Mouse (Mus musculus) ES-E14 (cell line): ENCODE measurements around the gene Kmt5c. TPM values are rescaled to one million over a fixed set of nuclear protein-coding genes. Genes with fewer than 3 reads are reported as not detected.
"Not testable (repeated sequence)": the region's sequence is repeated elsewhere in the genome, so short reads cannot be mapped to it uniquely, and the experiment has no call there.

Experiments
- DNase-seq: peaks from one replicate; pipeline ENCODE4 v3.0.0-alpha.2; 2013; ENCODE audit warnings: low read depth, low spot score
- H3K27ac ChIP-seq: 2 replicates; pipeline ENCODE4 v1.5.1; 2012; ENCODE audit warnings: low read depth, mild to moderate bottlenecking, low read length, moderate library complexity, mixed read lengths; ENCODE audit not compliant: poor library complexity, insufficient read depth, severe bottlenecking
- H3K36me3 ChIP-seq: 2 replicates; pipeline ENCODE4 v1.6.1; 2012; ENCODE audit warnings: mild to moderate bottlenecking, low read length, moderate library complexity, mixed read lengths; ENCODE audit not compliant: control insufficient read depth, poor library complexity, insufficient read depth, severe bottlenecking
- H3K4me1 ChIP-seq, 2 experiments: fragments of 150-350 bp in 1 of 2; sonication (generic) in 1 of 2; 2 replicates each; pipeline ENCODE4 v1.6.1; 2012; ENCODE audit warnings: low read length in 2 of 2, mild to moderate bottlenecking in 1 of 2, mixed read lengths in 1 of 2; ENCODE audit not compliant: control insufficient read depth in 2 of 2, insufficient read depth in 2 of 2, poor library complexity in 1 of 2
- H3K4me3 ChIP-seq, 2 experiments: fragments of 150-350 bp in 1 of 2; sonication (generic) in 1 of 2; 2 replicates each; pipeline ENCODE4 v1.5.1; 2012; ENCODE audit warnings: low read length in 2 of 2, low read depth in 1 of 2, mild to moderate bottlenecking in 1 of 2, mixed read lengths in 1 of 2; ENCODE audit not compliant: insufficient read depth in 1 of 2, poor library complexity in 1 of 2, severe bottlenecking in 1 of 2
- H3K9ac ChIP-seq: 2 replicates; pipeline ENCODE4 v1.6.1; 2012; ENCODE audit warnings: low read depth, mild to moderate bottlenecking, low read length, mixed read lengths; ENCODE audit not compliant: poor library complexity, insufficient read depth, severe bottlenecking
- H3K9me3 ChIP-seq: fragments of 150-350 bp; sonication (generic); 2 replicates; pipeline ENCODE4 v1.6.1; 2012; ENCODE audit warnings: low read depth, mild to moderate bottlenecking, low read length; ENCODE audit not compliant: control insufficient read depth, insufficient read depth
- CHD2 ChIP-seq: IDR thresholded peaks from 2 replicates; pipeline ENCODE4 v1.6.1; 2014; ENCODE audit warnings: mild to moderate bottlenecking, low read depth, low read length, inconsistent platforms
- HCFC1 ChIP-seq: IDR thresholded peaks from 2 replicates; pipeline ENCODE4 v1.6.1; 2012; ENCODE audit warnings: low read length, inconsistent platforms, borderline replicate concordance; ENCODE audit not compliant: insufficient read depth
- MAFK ChIP-seq: IDR thresholded peaks from 2 replicates; pipeline ENCODE4 v1.6.1; 2014; ENCODE audit warnings: mild to moderate bottlenecking, low read depth, low read length, inconsistent platforms; ENCODE audit not compliant: insufficient read depth
- ZC3H11A ChIP-seq: IDR thresholded peaks from 2 replicates; pipeline ENCODE4 v1.6.1; 2012; ENCODE audit warnings: low read depth, mild to moderate bottlenecking, inconsistent platforms, low read length, borderline replicate concordance
- ZNF384 ChIP-seq: IDR thresholded peaks from 2 replicates; pipeline ENCODE4 v1.6.1; 2012; ENCODE audit warnings: low read depth, low read length, inconsistent platforms
- in situ Hi-C, 2 experiments: fragments of 600-800 bp; cut with MboI; formaldehyde crosslinking; loops; one replicate each; pipeline ENCODE4 v1.15.1; 2025; ENCODE audit warnings: low sequenced_read_pairs in 2 of 2, inconsistent platforms in 1 of 2; ENCODE audit not compliant: unreplicated experiment in 2 of 2
- total RNA-seq: library from RNA; depleted of rRNA; stranded (reverse); fragments of 300-350 nt; gene quantifications from 2 replicates; pipeline ENCODE4 v1.2.3, GENCODE M21; 2012

The Kmt5c gene
- total RNA-seq, 1 experiment, result 68.4 TPM

- Histone ChIP-seq H3K36me3 (peaks cover 19% of the 10 kb centered on the region), H3K4me3 (peak overlapping the region; percentile 77 to 83), H3K4me1 (peaks cover 0 to 8% of the 10 kb centered on the region in 2 experiments; a peak in 1 of 4 replicates), H3K9ac (peak overlapping the region; percentile 91), H3K9me3 (no peaks in the 10 kb centered on the region), H3K27ac (peak overlapping the region; percentile 9)
- no peak for DNase-seq
- in situ Hi-C loops, result no loop called here
- no peak for TF ChIP-seq MAFK
- TF ChIP-seq HCFC1, result no peak
- no peak for TF ChIP-seq ZC3H11A
- TF ChIP-seq ZNF384, result no peak
- no peak for TF ChIP-seq CHD2
Observed at GRCm38 (mm10) chr7:4788499-4789435, 48.9 kb downstream of the Kmt5c start.

GRCm38 (mm10) chr7:4789436-4789935, 49.6 kb downstream of the Kmt5c start, which contains the start of gene Tmem238:
Gene Tmem238, minus strand, starts transcription at chr7:4789656.
- Histone ChIP-seq H3K4me1 (peaks cover 0 to 8% of the 10 kb centered on the region in 2 experiments; a peak in 1 of 4 replicates), H3K36me3 (peaks cover 23% of the 10 kb centered on the region), H3K27ac (peak within 1 kb of the TSS; percentile 9), H3K4me3 (peak within 1 kb of the TSS; percentile 77 to 83), H3K9me3 (no peaks in the 10 kb centered on the region), H3K9ac (peak within 1 kb of the TSS; percentile 91)
- DNase-seq, result no peak
- in situ Hi-C loops, result no loop called here
- TF ChIP-seq ZNF384 (no peak), CHD2 (no peak), HCFC1 (no peak), MAFK (no peak), ZC3H11A (no peak)

GRCm38 (mm10) chr7:4792278-4793212, 52.6 kb downstream of the Kmt5c start, which contains the start of gene Rpl28:
Gene Rpl28, plus strand, starts transcription at chr7:4792874.
- Histone ChIP-seq H3K27ac (peak within 1 kb of the TSS; percentile 94), H3K9ac (peak within 1 kb of the TSS; percentile 100), H3K9me3 (no peaks in the 10 kb centered on the region), H3K36me3 (peaks cover 36% of the 10 kb centered on the region), H3K4me3 (peak within 1 kb of the TSS; percentile 84 to 99), H3K4me1 (peaks cover 0 to 8% of the 10 kb centered on the region in 2 experiments; a peak in 1 of 4 replicates)
- in situ Hi-C loops, result no loop called here
- peak; percentile 94 for DNase-seq
- TF ChIP-seq ZNF384, result no peak
- no peak for TF ChIP-seq ZC3H11A
- peak; percentile 84 for TF ChIP-seq HCFC1
- TF ChIP-seq MAFK, result no peak
- TF ChIP-seq CHD2, result peak; percentile 90

GRCm38 (mm10) chr7:4793248-4793647, 53.3 kb downstream of the Kmt5c start:
- DNase-seq, H3K9me3 ChIP-seq, H3K4me1 ChIP-seq, in situ Hi-C loops: not testable (repeated sequence)
- Histone ChIP-seq H3K27ac (peak overlapping the region; percentile 94), H3K9ac (peak overlapping the region; percentile 100), H3K36me3 (peaks cover 36% of the 10 kb centered on the region), H3K4me3 (peak overlapping the region; percentile 84 to 99)
